Mouse (Mus musculus) left cerebral cortex, postnatal 4 days (tissue): Measurements from ENCODE around the gene Padi3. TPM values are rescaled to one million over a fixed set of nuclear protein-coding genes. Genes with fewer than 3 reads are reported as not detected.

ENCODE experiments used
- DNase-seq: peaks from one replicate; pipeline ENCODE4 v3.0.0-alpha.2; 2022
- intact Hi-C: fragments of 180-260 bp; cut with DNase I; formaldehyde crosslinking; loops from one replicate; pipeline ENCODE4 v1.15.1; 2025
- total RNA-seq, 2 experiments: library from RNA; stranded (reverse); gene quantifications; 2 replicates each; pipeline ENCODE4 v1.2.3; 2021

The Padi3 gene
- total RNA-seq, 2 experiments from 2014 or later: not detected

DNA sequence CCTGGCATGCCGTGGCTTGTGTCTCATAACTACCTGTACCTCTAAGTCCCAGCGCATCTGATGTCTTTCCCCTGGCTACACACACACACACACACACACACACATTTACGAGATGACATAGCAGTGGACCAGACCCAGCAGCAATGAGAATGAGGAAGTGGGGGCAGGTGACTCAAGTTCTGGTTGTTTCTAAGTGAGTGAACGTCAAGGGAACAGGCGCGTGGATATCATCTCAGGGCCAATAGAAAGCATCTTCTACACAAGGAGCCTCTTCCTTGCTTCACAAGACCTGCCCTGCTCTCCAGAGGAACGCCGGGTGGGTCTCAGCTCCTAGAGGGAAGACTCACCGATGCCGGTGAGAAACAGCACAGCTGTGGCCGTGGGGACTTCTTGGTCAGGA lies 69.8 kb downstream of the Padi3 start:
- intact Hi-C loops: no loop called here
- DNase-seq: no peak

Other genes starting within 250 kb of the Padi3 start
- gene Arhgef10l, start 144.6 kb downstream of the Padi3 start, total RNA-seq: 10 to 100 TPM; 50.6 to 52.0 TPM
- 10 to 100 TPM; 59.4 to 63.3 TPM for gene Rcc2, start 110.1 kb downstream of the Padi3 start, total RNA-seq
- gene Padi6, start 68.0 kb downstream of the Padi3 start, total RNA-seq: 1 to 10 TPM in 1 of 2 experiments, under 1 TPM in 1; 0.42 to 1.4 TPM
- gene Padi4, start 36.4 kb downstream of the Padi3 start, total RNA-seq: not detected
- under 1 TPM in 1 of 2 experiments, not detected in 1; 0.08 TPM for gene Padi1, start 35.1 kb upstream of the Padi3 start, total RNA-seq
- gene Padi2, start 95.7 kb upstream of the Padi3 start, total RNA-seq: 1 to 10 TPM; 1.2 TPM
- gene Sdhb, start 150.6 kb upstream of the Padi3 start, total RNA-seq: 100 to 1,000 TPM; 174 to 177 TPM
- gene Atp13a2, start 176.2 kb upstream of the Padi3 start, total RNA-seq: 100 to 1,000 TPM; 237 to 241 TPM
- 10 to 100 TPM; 37.0 to 39.0 TPM for gene Mfap2, start 199.8 kb upstream of the Padi3 start, total RNA-seq
- gene Crocc, start 249.9 kb upstream of the Padi3 start, total RNA-seq: 10 to 100 TPM; 36.7 to 37.2 TPM